Mouse (Mus musculus) limb, embryonic 15.5 days (tissue): Measurements from ENCODE around the gene Angptl7. TPM values are rescaled to one million over a fixed set of nuclear protein-coding genes. Genes with fewer than 3 reads are reported as not detected.

ENCODE experiments used
- ATAC-seq: fragments of 200-750 bp; cut with Nextera tagmentation; 2 replicates; pipeline ENCODE4 v1.8.0; 2017; ENCODE audit warnings: low read depth, moderate TSS enrichment; ENCODE audit not compliant: insufficient number of reproducible peaks, low FRiP score, low TSS enrichment
- H3K27ac ChIP-seq: fragments of 300-500 bp; sonication (generic); 2 replicates; pipeline ENCODE4 v1.5.1; 2015; ENCODE audit warnings: moderate library complexity, mild to moderate bottlenecking, inconsistent platforms
- H3K27me3 ChIP-seq: fragments of 300-500 bp; sonication (generic); 2 replicates; pipeline ENCODE4 v1.6.1; 2015; ENCODE audit warnings: inconsistent platforms
- H3K36me3 ChIP-seq: fragments of 300-500 bp; sonication (generic); 2 replicates; pipeline ENCODE4 v1.6.1; 2015; ENCODE audit warnings: inconsistent platforms
- H3K4me1 ChIP-seq: fragments of 300-500 bp; sonication (generic); 2 replicates; pipeline ENCODE4 v1.6.1; 2015; ENCODE audit warnings: inconsistent platforms
- H3K4me2 ChIP-seq: fragments of 300-500 bp; sonication (generic); 2 replicates; pipeline ENCODE4 v1.6.1; 2015; ENCODE audit warnings: mild to moderate bottlenecking, inconsistent platforms
- H3K4me3 ChIP-seq: fragments of 300-500 bp; sonication (generic); 2 replicates; pipeline ENCODE4 v1.5.1; 2015; ENCODE audit warnings: mild to moderate bottlenecking, inconsistent platforms
- H3K9ac ChIP-seq: fragments of 300-500 bp; sonication (generic); 2 replicates; pipeline ENCODE4 v1.6.1; 2015; ENCODE audit warnings: inconsistent platforms
- H3K9me3 ChIP-seq: fragments of 300-500 bp; sonication (generic); 2 replicates; pipeline ENCODE4 v1.6.1; 2016; ENCODE audit warnings: inconsistent platforms
- WGBS: fragments of 180-500 bp; shearing (Covaris S2); methylation state at CpG from one replicate; pipeline ENCODE4 v1.1.7; 2015; 5-methylcytosine and 5-hydroxymethylcytosine counted together
- polyA plus RNA-seq: library from polyadenylated mRNA; unstranded; fragments of >200 nt; fragmentation: Nextera tagmentation; extraction: Ambion mirVana; gene quantifications from 2 replicates; pipeline ENCODE4 v1.2.1, GENCODE M21; 2015

The Angptl7 gene
- polyA plus RNA-seq, 1 experiment from 2014 or later = 1.8 TPM

- H3K36me3 ChIP-seq = peaks cover 80% of the 10 kb centered on the region
- no peaks in the 10 kb centered on the region for H3K27me3 ChIP-seq
- no peak overlapping the region for H3K4me3 ChIP-seq
- no peak overlapping the region for H3K9ac ChIP-seq
- H3K4me2 ChIP-seq = no peak overlapping the region
- no peaks in the 10 kb centered on the region for H3K9me3 ChIP-seq
- no peak for ATAC-seq
- H3K4me1 ChIP-seq = no peaks in the 10 kb centered on the region; the same call in 1 of the 2 replicates
- WGBS = 52% methylated on average over 6 of the region's 6 CpGs
- H3K27ac ChIP-seq = no peak overlapping the region; the same call in 1 of the 2 replicates
Measured at GRCm38 (mm10) chr4:148490502-148490901, 9.8 kb downstream of the Angptl7 start.

- ATAC-seq = no peak
- no peaks in the 10 kb centered on the region for H3K27me3 ChIP-seq
- peaks cover 94% of the 10 kb centered on the region for H3K36me3 ChIP-seq
- H3K4me1 ChIP-seq = no peaks in the 10 kb centered on the region; the same call in 1 of the 2 replicates
- H3K4me2 ChIP-seq = no peak overlapping the region
- H3K27ac ChIP-seq = no peak overlapping the region
- no peaks in the 10 kb centered on the region for H3K9me3 ChIP-seq
- WGBS = 50% methylated on average over 2 of the region's 2 CpGs
- H3K4me3 ChIP-seq = no peak overlapping the region
- no peak overlapping the region for H3K9ac ChIP-seq
Measured at GRCm38 (mm10) chr4:148487841-148488240, 12.4 kb downstream of the Angptl7 start.

GRCm38 (mm10) chr4:148484511-148484910, 15.7 kb downstream of the Angptl7 start:
- Histone ChIP-seq H3K4me3 (no peak overlapping the region), H3K27ac (no peak overlapping the region), H3K4me2 (no peak overlapping the region), H3K9ac (no peak overlapping the region), H3K4me1 (no peaks in the 10 kb centered on the region), H3K9me3 (no peaks in the 10 kb centered on the region), H3K27me3 (no peaks in the 10 kb centered on the region), H3K36me3 (peaks cover 92% of the 10 kb centered on the region)
- 96% methylated on average over 12 of the region's 12 CpGs for WGBS
- ATAC-seq = no peak

GRCm38 (mm10) chr4:148481557-148482168, 18.6 kb downstream of the Angptl7 start:
- Histone ChIP-seq H3K4me1 (no peaks in the 10 kb centered on the region), H3K9me3 (no peaks in the 10 kb centered on the region), H3K27me3 (no peaks in the 10 kb centered on the region), H3K27ac (no peak overlapping the region), H3K4me3 (no peak overlapping the region), H3K36me3 (peaks cover 84% of the 10 kb centered on the region), H3K9ac (no peak overlapping the region), H3K4me2 (no peak overlapping the region)
- no peak for ATAC-seq
- WGBS = 77% methylated on average over 2 of the region's 2 CpGs

GRCm38 (mm10) chr4:148480245-148480644, 20.0 kb downstream of the Angptl7 start:
- no peak overlapping the region for H3K4me2 ChIP-seq
- no peaks in the 10 kb centered on the region for H3K27me3 ChIP-seq
- H3K36me3 ChIP-seq = peaks cover 83% of the 10 kb centered on the region
- H3K9ac ChIP-seq = no peak overlapping the region
- no peak overlapping the region for H3K4me3 ChIP-seq
- WGBS = 95% methylated on average over 2 of the region's 2 CpGs
- no peak for ATAC-seq
- no peaks in the 10 kb centered on the region for H3K9me3 ChIP-seq
- no peaks in the 10 kb centered on the region for H3K4me1 ChIP-seq
- no peak overlapping the region for H3K27ac ChIP-seq

- Histone ChIP-seq H3K4me3 (no peak overlapping the region), H3K9ac (no peak overlapping the region), H3K36me3 (peaks cover 82% of the 10 kb centered on the region), H3K4me1 (0 out of 2 replicates have a peak, but pooled peaks cover 3% of the 10 kb centered on the region), H3K27ac (no peak overlapping the region), H3K4me2 (no peak overlapping the region), H3K9me3 (no peaks in the 10 kb centered on the region), H3K27me3 (no peaks in the 10 kb centered on the region)
- 70% methylated on average over 5 of the region's 5 CpGs for WGBS
- ATAC-seq = no peak
Measured at GRCm38 (mm10) chr4:148473496-148473895, 26.8 kb downstream of the Angptl7 start.

- Histone ChIP-seq H3K36me3 (peaks cover 87% of the 10 kb centered on the region), H3K4me1 (0 out of 2 replicates have a peak, but pooled peaks cover 3% of the 10 kb centered on the region), H3K9me3 (no peaks in the 10 kb centered on the region), H3K9ac (no peak overlapping the region), H3K4me2 (no peak overlapping the region), H3K27me3 (no peaks in the 10 kb centered on the region), H3K4me3 (no peak overlapping the region), H3K27ac (no peak overlapping the region)
- no peak for ATAC-seq
- WGBS = 90% methylated on average over 8 of the region's 8 CpGs
Measured at GRCm38 (mm10) chr4:148472436-148473174, 27.7 kb downstream of the Angptl7 start.

- H3K27ac ChIP-seq = peak overlapping the region; percentile 27; the same call in 1 of the 2 replicates
- 0 out of 2 replicates have a peak, but pooled peaks cover 3% of the 10 kb centered on the region for H3K4me1 ChIP-seq
- H3K4me3 ChIP-seq = no peak overlapping the region
- H3K9me3 ChIP-seq = no peaks in the 10 kb centered on the region
- no peak overlapping the region for H3K9ac ChIP-seq
- peaks cover 91% of the 10 kb centered on the region for H3K36me3 ChIP-seq
- 27% methylated on average over 10 of the region's 10 CpGs for WGBS
- H3K4me2 ChIP-seq = no peak overlapping the region
- ATAC-seq = 0 out of 2 replicates have a peak, but pooled peaks have one; percentile 52
- H3K27me3 ChIP-seq = no peaks in the 10 kb centered on the region
Measured at GRCm38 (mm10) chr4:148471363-148471806, 28.9 kb downstream of the Angptl7 start.

GRCm38 (mm10) chr4:148469487-148470252, 30.6 kb downstream of the Angptl7 start:
- no peak overlapping the region for H3K9ac ChIP-seq
- H3K9me3 ChIP-seq = no peaks in the 10 kb centered on the region
- H3K27ac ChIP-seq = no peak overlapping the region
- no peak overlapping the region for H3K4me3 ChIP-seq
- whole genome bisulfite sequencing = 87% methylated on average over 11 of the region's 11 CpGs
- 0 out of 2 replicates have a peak, but pooled peaks cover 3% of the 10 kb centered on the region for H3K4me1 ChIP-seq
- no peak overlapping the region for H3K4me2 ChIP-seq
- ATAC-seq = no peak
- peaks cover 92% of the 10 kb centered on the region for H3K36me3 ChIP-seq
- H3K27me3 ChIP-seq = no peaks in the 10 kb centered on the region

GRCm38 (mm10) chr4:148468396-148468795, 31.9 kb downstream of the Angptl7 start:
- Histone ChIP-seq H3K9me3 (no peaks in the 10 kb centered on the region), H3K27me3 (no peaks in the 10 kb centered on the region), H3K9ac (no peak overlapping the region), H3K4me3 (no peak overlapping the region), H3K27ac (no peak overlapping the region), H3K36me3 (peaks cover 99% of the 10 kb centered on the region), H3K4me2 (no peak overlapping the region), H3K4me1 (0 out of 2 replicates have a peak, but pooled peaks cover 3% of the 10 kb centered on the region)
- no peak for ATAC-seq
- 92% methylated on average over 10 of the region's 10 CpGs for WGBS

GRCm38 (mm10) chr4:148466511-148467079, 33.7 kb downstream of the Angptl7 start:
- H3K36me3 ChIP-seq = peaks cover 97% of the 10 kb centered on the region
- no peak overlapping the region for H3K4me2 ChIP-seq
- H3K27ac ChIP-seq = no peak overlapping the region
- H3K4me1 ChIP-seq = no peaks in the 10 kb centered on the region
- 93% methylated on average over 5 of the region's 5 CpGs for WGBS
- no peak for ATAC-seq
- no peak overlapping the region for H3K4me3 ChIP-seq
- no peak overlapping the region for H3K9ac ChIP-seq
- H3K9me3 ChIP-seq = no peaks in the 10 kb centered on the region
- H3K27me3 ChIP-seq = no peaks in the 10 kb centered on the region
